Mouse (Mus musculus) spleen, adult 2 months (tissue): ENCODE measurements around the gene Clta. TPM values are rescaled to one million over a fixed set of nuclear protein-coding genes. Genes with fewer than 3 reads are reported as not detected.

ENCODE experiments used
- DNase-seq, 2 experiments: peaks; one replicate each; pipeline versions ENCODE4 v3.0.0 to v3.0.0-alpha.2; 2012 to 2021; ENCODE audit warnings: low spot score in 2 of 2, low read depth in 1 of 2
- H3K27ac ChIP-seq: fragments of 200-500 bp; 2 replicates; pipeline ENCODE4 v1.5.1; 2012; ENCODE audit warnings: low read length, inconsistent platforms; ENCODE audit not compliant: insufficient read depth
- H3K27me3 ChIP-seq: fragments of 200-500 bp; 2 replicates; pipeline ENCODE4 v1.6.1; 2012; ENCODE audit warnings: mild to moderate bottlenecking, moderate library complexity, low read length, inconsistent platforms; ENCODE audit not compliant: control insufficient read depth, insufficient read depth
- H3K36me3 ChIP-seq: fragments of 200-500 bp; 2 replicates; pipeline ENCODE4 v1.6.1; 2012; ENCODE audit warnings: mild to moderate bottlenecking, low read length, inconsistent platforms; ENCODE audit not compliant: control insufficient read depth, insufficient read depth
- H3K4me1 ChIP-seq: fragments of 200-500 bp; 2 replicates; pipeline ENCODE4 v1.6.1; 2011; ENCODE audit warnings: inconsistent platforms; ENCODE audit not compliant: control insufficient read depth, insufficient read depth, insufficient read length
- H3K4me3 ChIP-seq: fragments of 200-500 bp; 2 replicates; pipeline ENCODE4 v1.5.1; 2011; ENCODE audit warnings: mild to moderate bottlenecking, inconsistent platforms; ENCODE audit not compliant: insufficient read depth, insufficient read length; ENCODE audit errors: extremely low read depth
- CTCF ChIP-seq: fragments of 200-500 bp; IDR thresholded peaks from 2 replicates; pipeline ENCODE4 v1.5.1; 2011; ENCODE audit warnings: mild to moderate bottlenecking, inconsistent platforms; ENCODE audit not compliant: insufficient read depth, insufficient read length, insufficient replicate concordance; ENCODE audit errors: extremely low read depth
- POLR2A ChIP-seq: fragments of 200-500 bp; IDR thresholded peaks from 2 replicates; pipeline ENCODE4 v1.6.1; 2011; ENCODE audit warnings: low read depth, low read length, inconsistent platforms
- WGBS: fragments of 180-500 bp; shearing (Covaris S2); methylation state at CpG from one replicate; pipeline ENCODE4 v1.1.7; 2018; 5-methylcytosine and 5-hydroxymethylcytosine counted together
- polyA plus RNA-seq: library from polyadenylated mRNA; depleted of rRNA; stranded (reverse); fragments of >200 nt; gene quantifications from 2 replicates; pipeline ENCODE4 v1.2.3, GENCODE M21; 2012

Clta gene
- polyA plus RNA-seq, 1 experiment, result 183 TPM

DNA sequence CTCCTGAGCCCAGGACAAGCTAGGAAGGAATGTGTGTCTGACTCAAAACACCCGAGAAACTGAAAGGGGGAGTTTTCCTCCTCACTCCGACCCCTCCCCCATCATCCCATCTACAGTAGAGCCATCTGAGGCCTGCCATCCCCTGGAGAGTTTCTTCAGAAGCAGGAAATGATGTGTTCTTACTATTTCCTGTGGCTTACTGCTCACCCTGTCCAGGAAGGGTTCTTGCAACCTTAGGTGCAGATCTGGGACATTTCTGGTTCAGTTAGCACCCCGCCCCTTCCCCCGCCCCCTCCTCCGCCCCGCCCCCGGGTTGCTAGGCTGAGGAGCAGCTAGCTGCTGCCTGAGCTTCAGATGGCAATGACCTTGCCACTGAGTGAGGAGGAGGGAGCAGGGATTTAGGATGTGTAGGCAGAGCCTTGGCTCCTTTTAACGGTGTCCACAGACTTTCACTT, 32.1 kb upstream of the Clta start:
- H3K4me1 ChIP-seq, result peaks cover 36% of the 10 kb centered on the region; the same call in 1 of the 2 replicates
- H3K27ac ChIP-seq, result peak overlapping the region; percentile 83
- H3K4me3 ChIP-seq, result no peak overlapping the region
- WGBS, result 0% methylated on average over 8 of the region's 8 CpGs
- H3K36me3 ChIP-seq, result no peaks in the 10 kb centered on the region
- DNase-seq, result peak; percentile 54 to 74
- H3K27me3 ChIP-seq, result no peaks in the 10 kb centered on the region
- TF ChIP-seq CTCF (no peak), POLR2A (no peak; the same call in 1 of the 2 replicates)

- TF ChIP-seq CTCF, result no peak
- TF ChIP-seq POLR2A, result no peak
- Histone ChIP-seq H3K4me3 (no peak overlapping the region), H3K27me3 (no peaks in the 10 kb centered on the region), H3K36me3 (no peaks in the 10 kb centered on the region; the same call in 1 of the 2 replicates), H3K4me1 (peaks cover 33% of the 10 kb centered on the region; the same call in 1 of the 2 replicates), H3K27ac (peak overlapping the region; percentile 86)
- WGBS, result 3% methylated on average over 4 of the region's 4 CpGs
- DNase-seq, result peak; percentile 21 to 81
Observed at GRCm38 (mm10) chr4:43973526-43973981, 30.7 kb upstream of the Clta start.

GRCm38 (mm10) chr4:43974914-43975616, 29.2 kb upstream of the Clta start:
- H3K27ac ChIP-seq, result no peak overlapping the region
- no peak for TF ChIP-seq CTCF
- no peak for TF ChIP-seq POLR2A
- 63% methylated on average over 10 of the region's 10 CpGs for WGBS
- H3K4me3 ChIP-seq, result no peak overlapping the region
- H3K4me1 ChIP-seq, result peaks cover 39% of the 10 kb centered on the region; the same call in 1 of the 2 replicates
- no peak for DNase-seq
- no peaks in the 10 kb centered on the region; the same call in 1 of the 2 replicates for H3K36me3 ChIP-seq
- no peaks in the 10 kb centered on the region for H3K27me3 ChIP-seq

DNA sequence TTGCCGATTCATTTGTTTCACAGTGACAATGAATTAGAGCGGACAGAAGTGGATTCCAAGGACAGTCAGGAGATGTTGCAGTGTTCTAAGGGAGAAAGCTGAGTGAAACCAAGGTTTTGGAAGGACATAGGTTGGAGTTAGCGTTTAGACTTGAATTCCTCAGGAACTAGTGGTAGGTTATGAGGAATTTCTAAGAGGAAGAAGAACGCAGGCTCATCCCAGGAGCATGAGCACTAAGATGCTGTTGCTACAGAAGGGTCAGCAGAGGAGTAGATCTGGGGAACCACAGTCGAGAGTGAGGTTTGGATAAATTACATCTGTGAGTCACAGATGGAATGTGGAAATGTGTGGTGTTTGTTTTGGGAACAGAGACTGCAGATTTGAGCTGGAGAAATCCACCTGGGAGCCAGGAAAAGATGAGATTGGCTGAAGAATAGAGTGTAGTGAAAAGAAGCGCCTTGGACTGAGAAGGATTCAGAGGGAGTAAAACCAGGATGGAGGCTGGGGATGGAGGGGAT, 28.0 kb upstream of the Clta start:
- no peak overlapping the region for H3K4me3 ChIP-seq
- H3K27me3 ChIP-seq, result no peaks in the 10 kb centered on the region
- no peak for DNase-seq
- peaks cover 29% of the 10 kb centered on the region; the same call in 1 of the 2 replicates for H3K4me1 ChIP-seq
- no peak for TF ChIP-seq CTCF
- TF ChIP-seq POLR2A, result no peak
- H3K36me3 ChIP-seq, result no peaks in the 10 kb centered on the region; the same call in 1 of the 2 replicates
- 94% methylated on average over 6 of the region's 6 CpGs for WGBS
- no peak overlapping the region for H3K27ac ChIP-seq

DNA sequence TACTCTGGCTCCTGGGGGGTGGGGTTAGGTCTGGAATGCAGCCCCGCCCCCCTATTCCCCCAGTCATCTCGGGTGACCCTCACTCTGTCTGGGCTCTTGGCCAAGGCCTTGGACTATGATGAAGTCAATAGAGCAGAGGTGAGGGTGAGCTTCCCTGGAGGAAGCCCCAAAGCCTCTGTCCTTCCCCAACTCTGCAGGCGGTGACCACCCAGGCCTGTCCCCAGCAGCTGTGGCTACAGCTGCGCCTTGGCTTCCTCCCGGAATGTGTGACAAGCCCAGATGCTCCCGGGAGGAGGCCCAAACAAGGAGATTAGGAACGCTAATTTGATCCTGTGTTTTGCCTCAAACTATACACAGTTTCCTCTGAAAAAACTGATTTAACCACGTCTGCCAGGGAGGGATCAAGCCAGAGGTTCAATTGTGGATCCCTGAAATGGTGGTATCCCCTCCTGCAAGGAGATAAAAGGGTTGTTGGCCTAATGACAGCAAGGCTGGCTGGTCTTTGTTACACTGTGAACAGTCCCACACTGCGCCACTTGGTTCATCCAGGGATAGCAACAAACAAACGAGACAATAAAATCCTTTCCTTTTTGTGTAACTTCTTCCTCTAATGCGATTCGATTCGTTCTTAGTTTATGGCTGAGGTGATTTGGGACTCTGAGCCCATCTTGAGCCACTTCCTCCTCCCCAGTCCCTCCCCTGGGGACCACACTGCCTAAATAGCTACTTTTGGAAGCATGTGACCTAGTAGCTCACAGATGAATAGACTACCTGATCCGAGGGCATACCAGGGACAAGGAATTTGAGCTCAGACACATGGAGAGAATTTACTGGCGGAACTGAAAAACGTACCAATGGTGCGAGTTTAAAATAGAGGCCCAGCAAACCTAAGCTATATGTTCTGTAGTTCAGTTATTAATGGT, 25.5 kb upstream of the Clta start:
- no peak overlapping the region for H3K4me3 ChIP-seq
- no peak overlapping the region for H3K27ac ChIP-seq

DNA sequence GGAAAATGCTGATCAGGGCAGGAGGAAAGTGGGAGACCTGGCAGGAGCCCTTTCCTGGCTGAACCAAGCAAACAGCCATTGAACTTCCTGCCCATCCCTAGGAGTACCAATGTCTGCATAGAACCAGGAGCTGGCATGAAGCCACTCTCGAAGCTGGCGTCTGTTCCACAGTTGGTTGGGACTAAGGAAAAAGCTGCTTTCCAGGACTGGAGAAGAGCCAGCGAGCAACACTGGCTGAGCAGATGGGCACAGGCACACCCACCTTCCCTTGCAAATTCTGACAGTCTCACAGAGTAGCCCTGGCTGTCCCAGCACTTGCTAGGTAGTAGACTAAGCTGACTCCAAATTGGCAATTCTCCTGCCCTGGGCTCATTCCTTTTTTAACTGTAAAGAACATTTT, 24.5 kb upstream of the Clta start:
- Histone ChIP-seq H3K36me3 (no peaks in the 10 kb centered on the region; the same call in 1 of the 2 replicates), H3K4me3 (no peak overlapping the region), H3K4me1 (peaks cover 9% of the 10 kb centered on the region; the same call in 1 of the 2 replicates), H3K27ac (no peak overlapping the region), H3K27me3 (no peaks in the 10 kb centered on the region)
- TF ChIP-seq POLR2A (no peak), CTCF (no peak)
- WGBS, result 86% methylated on average over 3 of the region's 3 CpGs
- no peak for DNase-seq

More for the DNA sequence above, 25.5 kb upstream of the Clta start:
- 62% methylated on average over 17 of the region's 17 CpGs for WGBS
- TF ChIP-seq POLR2A, result no peak
- TF ChIP-seq CTCF, result no peak
- Histone ChIP-seq H3K27me3 (no peaks in the 10 kb centered on the region), H3K36me3 (no peaks in the 10 kb centered on the region; the same call in 1 of the 2 replicates), H3K4me1 (peaks cover 16% of the 10 kb centered on the region; the same call in 1 of the 2 replicates)
- no peak for DNase-seq
